Mouse (Mus musculus) layer of hippocampus, adult 2 months (tissue): ENCODE measurements around the gene Eepd1. TPM values are rescaled to one million over a fixed set of nuclear protein-coding genes. Genes with fewer than 3 reads are reported as not detected.

Source experiments
- DNase-seq, 2 experiments: peaks; one replicate each; pipeline ENCODE4 v3.0.0; 2022; ENCODE audit warnings: low spot score in 2 of 2
- H3K27ac ChIP-seq: fragments of 200-600 bp; 2 replicates; pipeline ENCODE4 v1.8.1; 2022
- H3K4me3 ChIP-seq: fragments of 200-600 bp; 2 replicates; pipeline ENCODE4 v1.8.1; 2022; ENCODE audit warnings: mild to moderate bottlenecking
- CTCF ChIP-seq: fragments of 200-600 bp; conservative IDR thresholded peaks from 2 replicates; pipeline ENCODE4 v1.8.1; 2022; ENCODE audit warnings: antibody characterized with exemption, mild to moderate bottlenecking, moderate library complexity
- total RNA-seq, 2 experiments: library from RNA; stranded (reverse); gene quantifications; 2 replicates each; pipeline ENCODE4 v1.2.3; 2021

The Eepd1 gene
- total RNA-seq, 2 experiments from 2014 or later: 18.0 to 19.4 TPM

DNA sequence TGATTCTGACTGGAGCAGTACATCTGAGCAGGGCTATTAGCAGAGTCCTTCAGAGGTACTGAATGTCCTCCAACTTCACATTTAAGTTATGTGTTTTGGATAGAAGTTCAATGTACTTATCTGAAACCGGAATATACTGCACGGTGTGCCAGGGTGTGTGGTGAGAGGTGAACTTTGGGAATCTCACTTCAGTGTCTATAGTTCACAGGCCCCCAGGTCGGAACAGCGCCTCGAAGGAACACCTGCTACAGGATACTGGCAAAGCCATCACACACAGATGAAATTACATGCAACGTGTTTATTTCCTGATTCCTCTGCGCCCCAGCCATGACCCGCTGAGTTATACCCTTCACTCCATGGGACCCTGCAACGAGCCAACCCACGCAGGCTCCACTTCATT is 14.3 kb downstream of the Eepd1 start:
- Histone ChIP-seq H3K27ac (no peak overlapping the region), H3K4me3 (no peak overlapping the region)
- no peak for DNase-seq
- no peak for TF ChIP-seq CTCF

DNA sequence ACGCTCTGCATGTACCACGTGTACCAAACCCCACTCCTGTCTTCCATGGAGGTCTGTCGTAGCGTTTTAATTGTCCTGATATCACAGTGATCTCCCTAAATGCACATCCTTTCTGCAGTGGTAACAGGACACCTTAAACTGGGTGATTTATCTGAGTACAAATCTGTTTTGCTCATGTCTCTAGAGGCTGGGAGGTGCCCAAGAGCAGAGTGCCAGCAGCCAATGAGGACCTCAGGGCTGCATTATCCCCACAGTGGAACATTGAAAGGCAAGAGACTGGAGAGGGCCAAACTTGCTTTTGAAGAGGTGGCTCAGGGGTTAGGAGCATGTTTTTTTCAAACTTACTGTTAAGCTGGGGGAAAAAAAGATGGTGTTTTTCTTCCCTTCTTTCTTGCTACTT is 14.8 kb downstream of the Eepd1 start:
- Histone ChIP-seq H3K4me3 (no peak overlapping the region), H3K27ac (no peak overlapping the region)
- TF ChIP-seq CTCF: no peak
- DNase-seq: no peak

DNA sequence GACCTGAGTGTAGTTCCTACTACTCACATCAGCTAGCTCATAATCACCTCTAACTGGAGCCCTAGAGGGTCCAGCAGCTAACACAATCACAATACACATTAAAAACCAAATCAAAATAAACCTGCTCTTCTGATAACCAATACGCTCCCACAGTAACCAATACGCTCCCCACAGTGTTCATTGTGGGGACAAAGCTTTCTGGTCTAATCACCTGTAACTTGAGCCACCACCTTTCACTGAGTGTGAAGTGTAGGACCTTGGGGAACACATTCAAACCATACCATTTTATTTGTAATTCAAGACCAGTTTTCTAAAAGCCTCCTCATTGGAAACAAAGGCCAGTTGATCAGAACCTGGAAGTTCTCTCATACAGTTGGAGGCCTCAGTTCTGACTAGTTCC is 15.4 kb downstream of the Eepd1 start:
- Histone ChIP-seq H3K27ac (no peak overlapping the region), H3K4me3 (no peak overlapping the region)
- no peak for TF ChIP-seq CTCF
- DNase-seq: no peak

DNA sequence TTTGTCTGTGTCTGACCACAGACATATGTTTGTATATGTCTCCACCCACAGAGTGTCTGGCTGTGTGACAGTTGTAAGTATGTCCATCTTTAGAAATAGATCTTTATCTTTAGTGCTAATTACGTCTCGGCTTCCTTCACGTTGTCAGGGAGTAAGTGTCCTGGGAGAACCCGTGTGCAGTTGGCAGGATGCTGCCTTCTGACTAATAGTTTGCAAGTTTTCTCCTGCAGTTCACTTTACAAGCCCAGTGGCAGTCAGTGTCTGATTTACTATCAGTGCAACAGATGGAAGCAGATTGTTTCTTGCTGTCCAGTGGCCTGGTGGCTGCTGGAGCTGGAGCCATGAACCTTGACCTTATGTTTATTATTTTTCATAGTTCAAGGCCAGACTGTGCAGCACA is 17.4 kb downstream of the Eepd1 start:
- H3K27ac ChIP-seq: no peak overlapping the region
- no peak for TF ChIP-seq CTCF
- no peak for DNase-seq
- no peak overlapping the region for H3K4me3 ChIP-seq

DNA sequence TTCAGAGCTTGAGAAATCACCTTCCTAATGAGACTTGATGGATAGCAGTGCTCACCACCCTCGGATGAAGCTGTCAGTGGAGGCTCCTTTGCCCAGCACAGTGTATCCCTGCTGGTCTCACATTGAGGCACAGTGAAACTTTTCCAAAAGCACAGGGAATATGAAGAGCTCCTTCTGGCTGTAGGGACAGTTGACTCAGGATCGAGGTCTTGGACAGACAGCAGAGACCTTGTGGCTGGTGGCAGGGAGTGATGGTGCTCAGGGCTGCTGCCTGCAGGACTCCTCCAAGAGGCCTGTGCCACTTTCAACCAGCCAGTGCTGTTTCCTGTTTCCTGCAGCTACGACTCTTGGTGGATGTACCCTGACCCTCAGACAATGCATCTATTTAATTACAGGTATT is 18.0 kb downstream of the Eepd1 start:
- H3K4me3 ChIP-seq: no peak overlapping the region
- no peak for DNase-seq
- H3K27ac ChIP-seq: no peak overlapping the region
- TF ChIP-seq CTCF: no peak

DNA sequence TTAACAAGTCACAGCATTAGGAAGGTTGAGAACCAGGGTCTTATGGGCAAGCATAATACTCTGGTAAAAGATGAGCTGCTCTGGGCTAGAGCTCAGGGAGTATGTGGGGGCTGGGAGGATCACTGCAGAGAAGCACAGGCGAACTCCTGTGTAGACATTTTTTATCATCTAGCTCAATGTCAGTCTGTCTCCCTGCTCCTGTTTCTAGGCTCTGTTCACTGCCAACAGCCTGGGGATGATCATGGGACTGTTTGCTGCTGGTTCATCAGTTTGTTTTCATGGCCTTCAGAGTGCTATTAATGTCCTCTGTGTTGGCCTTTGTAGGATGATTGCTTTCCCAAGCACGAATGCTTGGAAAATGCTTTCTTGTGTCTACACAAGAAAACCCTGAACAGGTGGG is 18.7 kb downstream of the Eepd1 start:
- no peak for TF ChIP-seq CTCF
- no peak overlapping the region for H3K27ac ChIP-seq
- H3K4me3 ChIP-seq: no peak overlapping the region

DNA sequence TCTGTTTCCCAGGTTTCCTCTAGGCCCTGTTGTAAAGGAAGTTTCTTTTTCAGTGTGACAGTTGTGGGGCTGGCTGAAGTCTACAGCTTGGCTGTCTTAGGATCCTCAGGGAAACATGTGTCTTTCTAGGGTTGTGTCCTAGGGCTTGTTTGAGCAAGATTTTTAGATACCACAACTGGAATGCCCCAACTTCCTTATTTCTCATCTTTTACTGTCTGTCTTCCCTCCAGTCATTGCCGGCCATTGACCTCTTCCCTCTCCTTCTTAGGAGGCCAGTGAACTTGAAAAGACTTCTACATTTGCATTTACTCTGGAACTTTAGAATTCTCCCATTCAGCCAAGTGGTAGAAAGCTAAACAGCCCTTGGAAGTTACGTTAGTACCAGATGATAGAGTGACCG is 27.5 kb downstream of the Eepd1 start:
- DNase-seq: no peak
- Histone ChIP-seq H3K4me3 (no peak overlapping the region), H3K27ac (no peak overlapping the region)
- no peak for TF ChIP-seq CTCF

More for the DNA sequence above, 18.7 kb downstream of the Eepd1 start:
- no peak for DNase-seq

DNA sequence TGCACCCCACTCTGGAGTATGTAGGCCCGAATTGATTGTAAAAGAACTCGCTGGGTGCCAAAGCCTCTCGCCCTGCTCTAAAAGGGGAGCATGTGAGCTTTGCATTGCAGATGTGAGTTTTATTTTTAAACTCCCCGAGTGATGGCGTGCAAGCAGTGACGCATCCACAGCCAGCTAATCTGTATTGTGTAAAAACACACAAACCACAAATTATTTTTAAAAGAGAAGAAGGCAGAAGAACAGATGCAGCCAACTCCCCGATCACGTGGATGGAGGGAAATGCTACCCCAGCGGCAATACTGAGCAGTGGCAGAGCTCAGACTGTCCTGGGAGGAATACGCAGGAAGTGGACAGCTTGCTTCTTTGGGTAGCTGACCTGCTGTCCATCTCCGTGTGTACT is 29.2 kb downstream of the Eepd1 start:
- H3K4me3 ChIP-seq: no peak overlapping the region
- TF ChIP-seq CTCF: peak; percentile 37
- 0 out of 2 replicates have a peak overlapping the region, but pooled peaks have one; percentile 10 for H3K27ac ChIP-seq
- DNase-seq: peak in 1 of 2 experiments; percentile 42

DNA sequence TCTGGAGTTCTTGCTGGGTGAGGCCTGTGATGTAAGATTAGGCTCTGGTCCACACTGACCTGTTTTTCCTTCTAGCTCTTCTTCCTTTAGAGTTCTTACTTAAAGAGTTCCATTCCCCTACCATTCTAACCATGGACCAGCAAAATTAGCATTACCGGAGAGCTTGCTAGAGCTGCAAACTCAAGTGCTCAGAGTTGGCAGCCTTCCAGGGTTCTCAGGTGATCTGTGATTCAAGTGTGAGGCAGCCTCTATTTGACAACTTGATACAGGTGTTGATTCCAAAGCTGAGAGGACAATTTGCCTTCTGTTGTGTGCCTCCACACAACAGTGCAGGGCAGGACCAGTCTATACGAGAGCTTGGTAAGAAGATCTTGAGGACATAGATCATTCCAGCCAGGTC is 31.7 kb downstream of the Eepd1 start:
- Histone ChIP-seq H3K27ac (no peak overlapping the region), H3K4me3 (no peak overlapping the region)
- no peak for TF ChIP-seq CTCF
- no peak for DNase-seq

DNA sequence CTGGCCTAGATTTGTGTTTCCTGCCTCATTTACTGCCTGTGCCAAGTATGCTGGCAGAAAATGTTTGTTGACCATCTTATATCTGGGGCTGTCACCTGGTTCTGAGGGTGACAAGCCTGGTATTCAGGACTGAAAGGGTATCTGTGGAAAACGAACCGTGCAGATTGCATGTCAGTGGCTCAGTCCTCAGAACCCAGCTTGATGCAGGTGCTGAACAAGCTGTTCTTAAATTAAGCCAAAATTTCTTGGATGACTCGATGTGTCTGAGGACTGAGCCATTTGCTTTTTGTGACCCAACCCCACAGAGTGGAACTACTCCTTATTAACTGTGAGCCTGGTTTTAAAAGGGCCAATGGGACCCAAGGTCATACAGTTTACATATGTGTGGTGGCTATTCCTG is 32.2 kb downstream of the Eepd1 start:
- TF ChIP-seq CTCF: no peak
- H3K27ac ChIP-seq: no peak overlapping the region
- H3K4me3 ChIP-seq: no peak overlapping the region
- DNase-seq: no peak

DNA sequence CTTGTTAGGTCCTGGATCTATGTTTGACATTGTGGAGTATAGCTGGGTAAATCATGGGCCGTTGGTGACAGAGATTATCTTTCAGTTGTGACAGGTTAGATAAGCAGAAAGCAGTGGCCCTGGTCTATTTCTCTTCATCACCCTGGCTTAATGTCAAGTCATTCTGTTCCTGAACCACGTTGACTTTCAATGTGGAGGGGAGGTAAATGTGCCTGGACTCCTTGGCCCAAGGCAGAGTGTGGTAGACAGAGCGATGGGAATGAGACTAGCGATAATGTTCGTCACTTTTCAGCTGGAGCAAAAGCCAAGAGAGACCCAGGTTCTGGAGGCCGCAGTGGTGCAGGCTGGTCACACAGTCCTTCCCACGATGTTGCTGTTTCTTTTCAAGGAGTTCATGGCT is 35.3 kb downstream of the Eepd1 start:
- H3K27ac ChIP-seq: no peak overlapping the region
- no peak overlapping the region for H3K4me3 ChIP-seq
- no peak for DNase-seq
- TF ChIP-seq CTCF: no peak

DNA sequence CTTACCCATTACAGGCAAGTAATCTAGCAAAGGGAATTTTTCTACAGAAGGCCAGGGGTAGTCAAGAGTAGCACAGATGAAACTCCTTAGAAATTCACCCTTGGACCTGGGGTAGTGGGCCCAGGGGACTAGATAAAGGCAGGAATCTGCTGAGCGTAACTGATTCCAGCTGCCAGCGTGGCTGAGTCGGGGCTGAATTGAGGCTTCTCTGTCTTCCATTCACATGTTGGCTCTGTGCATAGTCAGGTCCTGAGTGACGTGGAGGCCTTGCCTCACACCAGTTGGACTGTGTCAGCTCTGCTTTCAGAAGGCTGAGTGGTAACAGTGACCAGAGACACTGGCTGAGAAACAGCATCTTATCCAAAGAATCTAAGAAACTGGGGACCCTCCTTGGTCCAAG is 36.6 kb downstream of the Eepd1 start:
- no peak for TF ChIP-seq CTCF
- no peak for DNase-seq
- H3K4me3 ChIP-seq: no peak overlapping the region
- H3K27ac ChIP-seq: no peak overlapping the region

DNA sequence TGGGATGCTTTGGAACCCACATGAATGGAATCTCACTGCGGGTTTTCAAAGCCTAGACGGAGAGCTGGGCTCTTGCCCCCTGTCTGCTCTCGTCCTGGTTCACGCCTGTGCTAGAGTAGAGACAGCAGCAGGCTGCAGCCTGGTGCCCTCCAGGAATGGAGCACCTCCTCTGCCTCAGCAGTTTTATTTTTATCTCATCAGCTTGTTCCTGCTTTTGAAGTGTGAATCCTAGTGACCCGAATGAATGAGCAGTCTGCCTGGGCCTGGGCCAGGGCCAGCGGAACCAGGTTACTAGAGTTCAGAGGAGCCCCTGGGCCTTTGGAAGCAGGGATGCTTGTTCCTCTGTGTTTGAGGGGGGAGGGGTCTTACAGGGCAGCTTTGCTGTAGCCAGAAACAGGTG is 37.8 kb downstream of the Eepd1 start:
- no peak overlapping the region for H3K4me3 ChIP-seq

DNA sequence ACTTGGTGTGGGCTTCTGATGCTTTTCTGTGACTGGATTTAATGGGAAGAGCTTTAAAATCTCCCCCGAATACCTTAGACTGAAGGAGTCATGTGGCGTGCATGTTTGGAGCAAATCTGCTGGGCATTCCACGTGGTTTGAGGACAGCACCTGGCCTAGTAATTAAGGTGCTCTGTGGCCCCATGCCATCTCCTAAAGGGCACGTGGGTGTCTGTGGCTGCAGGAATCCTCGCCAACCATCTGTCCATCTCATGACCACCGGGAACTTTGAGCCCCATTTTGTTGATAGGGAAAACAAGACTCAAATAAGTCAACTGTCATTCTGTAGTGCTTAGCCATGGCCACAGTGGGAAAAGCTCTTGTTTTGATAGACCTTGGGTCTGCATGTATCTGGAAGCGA is 39.5 kb downstream of the Eepd1 start:
- TF ChIP-seq CTCF: no peak
- H3K4me3 ChIP-seq: no peak overlapping the region
- no peak overlapping the region for H3K27ac ChIP-seq
- DNase-seq: no peak

More for the DNA sequence above, 37.8 kb downstream of the Eepd1 start:
- H3K27ac ChIP-seq: peak overlapping the region; percentile 5; the same call in 1 of the 2 replicates
- no peak for TF ChIP-seq CTCF
- DNase-seq: no peak

DNA sequence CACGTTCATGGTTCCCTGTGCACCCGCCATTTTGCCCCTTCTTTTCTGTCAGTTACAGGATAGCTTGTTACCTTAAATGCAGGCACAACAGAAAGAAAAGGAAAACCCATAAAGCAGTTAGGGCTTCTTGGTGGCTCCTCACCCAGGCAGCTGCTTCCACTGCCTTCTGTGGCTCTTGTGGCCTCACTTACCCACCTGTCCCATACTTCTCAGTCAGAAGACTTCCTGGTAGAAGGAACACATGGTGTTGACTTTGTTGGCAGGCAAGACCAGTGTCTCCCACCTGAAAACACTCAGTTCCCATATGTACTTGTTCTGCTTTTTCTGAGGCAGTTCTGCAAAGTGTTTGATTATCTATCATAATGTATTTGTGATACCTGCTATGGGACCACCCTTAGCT is 40.5 kb downstream of the Eepd1 start:
- Histone ChIP-seq H3K4me3 (no peak overlapping the region), H3K27ac (no peak overlapping the region)
- no peak for TF ChIP-seq CTCF
- DNase-seq: no peak
